Mouse (Mus musculus) intestine, embryonic 14.5 days (tissue): ENCODE results near the gene Ncan. TPM values are rescaled to one million over a fixed set of nuclear protein-coding genes. Genes with fewer than 3 reads are reported as not detected.

Experiments
- ATAC-seq: fragments of 200-750 bp; cut with Nextera tagmentation; replicated peaks from 2 replicates; pipeline ENCODE4 v1.8.0; 2017; ENCODE audit warnings: low read depth, moderate number of reproducible peaks, moderate TSS enrichment, moderate library complexity; ENCODE audit not compliant: low FRiP score, low TSS enrichment
- DNase-seq: peaks from one replicate; pipeline ENCODE4 v3.0.0-alpha.2; 2018; ENCODE audit warnings: low spot score
- H3K27ac ChIP-seq: fragments of 300-500 bp; sonication (generic); 2 replicates; pipeline ENCODE4 v1.5.1; 2014; ENCODE audit warnings: low read depth, mild to moderate bottlenecking, control low read depth
- H3K27me3 ChIP-seq: fragments of 300-500 bp; sonication (generic); replicated peaks from 2 replicates; pipeline ENCODE4 v1.6.1; 2014; ENCODE audit warnings: low read length, control low read depth; ENCODE audit not compliant: control insufficient read depth, insufficient read depth
- H3K36me3 ChIP-seq: fragments of 300-500 bp; sonication (generic); 2 replicates; pipeline ENCODE4 v1.6.1; 2014; ENCODE audit warnings: low read length, control low read depth; ENCODE audit not compliant: control insufficient read depth, insufficient read depth
- H3K4me1 ChIP-seq: fragments of 300-500 bp; sonication (generic); replicated peaks from 2 replicates; pipeline ENCODE4 v1.6.1; 2014; ENCODE audit warnings: low read length, control low read depth, mixed read lengths; ENCODE audit not compliant: control insufficient read depth, insufficient read depth
- H3K4me2 ChIP-seq: fragments of 300-500 bp; sonication (generic); 2 replicates; pipeline ENCODE4 v1.6.1; 2014; ENCODE audit warnings: low read length
- H3K4me3 ChIP-seq: fragments of 300-500 bp; sonication (generic); 2 replicates; pipeline ENCODE4 v1.5.1; 2014; ENCODE audit warnings: low read depth, low read length, control low read depth, mixed read lengths
- H3K9ac ChIP-seq: fragments of 300-500 bp; sonication (generic); 2 replicates; pipeline ENCODE4 v1.6.1; 2014; ENCODE audit warnings: mild to moderate bottlenecking, low read length
- H3K9me3 ChIP-seq: fragments of 300-500 bp; sonication (generic); 2 replicates; pipeline ENCODE4 v1.6.1; 2016; ENCODE audit warnings: low read length, control low read depth; ENCODE audit not compliant: control insufficient read depth
- WGBS: fragments of 180-500 bp; shearing (Covaris S2); extraction: QIAGEN DNeasy Blood & Tissue Kit; methylation state at CpG from one replicate; pipeline ENCODE4 v1.1.7; 2014; 5-methylcytosine and 5-hydroxymethylcytosine counted together
- polyA plus RNA-seq: library from polyadenylated mRNA; unstranded; fragments of >200 nt; fragmentation: Nextera tagmentation; extraction: Ambion mirVana; gene quantifications from 2 replicates; pipeline ENCODE4 v1.2.1, GENCODE M21; 2014

Ncan gene
- polyA plus RNA-seq, 1 experiment from 2014 or later: 1.9 TPM

DNA sequence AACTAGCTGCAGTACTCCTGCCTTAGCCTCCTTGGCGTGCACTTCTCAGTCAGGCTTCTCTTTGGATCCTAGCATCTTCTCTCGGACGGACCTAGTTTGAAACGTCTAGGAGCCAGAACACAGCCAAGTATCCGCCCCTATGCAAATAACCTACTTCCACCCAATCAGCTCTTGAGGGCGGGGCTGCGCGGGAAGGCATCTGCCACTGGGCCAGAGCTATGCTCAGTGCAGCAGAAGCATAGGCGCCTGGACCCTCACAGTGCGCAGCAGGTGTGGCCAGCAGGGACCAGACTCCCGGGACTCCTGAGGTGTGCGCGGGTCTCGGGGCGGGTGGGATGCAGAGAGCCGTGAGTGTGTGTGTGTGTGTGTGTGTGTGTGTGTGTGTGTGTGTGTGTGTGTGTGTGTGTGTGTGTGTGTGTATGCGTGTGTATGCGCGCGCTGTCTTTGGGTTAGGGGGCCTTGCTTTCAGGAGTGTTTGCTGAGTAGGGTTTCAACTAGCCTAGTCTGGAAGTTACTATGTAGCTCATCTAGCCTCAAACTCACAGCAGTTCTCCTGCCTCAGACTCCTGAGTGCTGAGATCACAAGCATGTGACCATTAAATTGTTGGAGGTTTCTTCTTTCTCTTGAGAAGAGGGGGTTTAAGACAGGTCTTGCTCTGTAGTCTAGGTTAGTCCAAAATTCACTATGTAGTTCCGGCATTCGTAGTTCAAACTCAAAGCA lies 32.0 kb upstream of the Ncan start:
- no peak overlapping the region for H3K27ac ChIP-seq
- H3K4me2 ChIP-seq: peak overlapping the region; percentile 11; the same call in 1 of the 2 replicates
- H3K9ac ChIP-seq: no peak overlapping the region
- H3K27me3 ChIP-seq: no peaks in the 10 kb centered on the region
- ATAC-seq (peak; percentile 90), DNase-seq (peak; percentile 85)
- whole genome bisulfite sequencing: 13% methylated on average over 22 of the region's 22 CpGs
- H3K4me3 ChIP-seq: no peak overlapping the region
- no peaks in the 10 kb centered on the region for H3K36me3 ChIP-seq
- no peaks in the 10 kb centered on the region for H3K9me3 ChIP-seq
- H3K4me1 ChIP-seq: no peaks in the 10 kb centered on the region

DNA sequence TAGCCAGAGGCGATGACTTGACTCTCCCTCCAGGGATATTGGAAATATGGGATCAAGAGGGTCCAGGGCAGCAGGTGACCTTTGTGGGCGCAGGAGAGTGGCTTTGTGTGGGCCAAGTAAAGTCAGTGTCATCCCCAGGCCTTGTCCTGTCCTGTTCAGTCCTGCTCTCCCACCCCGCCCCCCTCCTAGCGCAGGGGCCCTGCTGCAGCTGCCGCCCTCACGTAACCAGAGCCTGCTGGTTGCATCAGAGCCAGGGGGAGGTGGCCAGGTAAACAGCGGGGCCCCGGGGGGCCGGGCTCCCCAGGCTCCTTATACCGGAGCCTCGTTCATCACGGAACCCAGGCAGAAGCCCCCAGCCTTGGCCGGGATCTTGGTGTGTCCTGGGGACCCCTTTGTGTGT lies 29.5 kb upstream of the Ncan start:
- no peak overlapping the region for H3K4me3 ChIP-seq
- H3K27me3 ChIP-seq: no peaks in the 10 kb centered on the region
- no peaks in the 10 kb centered on the region for H3K9me3 ChIP-seq
- no peak overlapping the region for H3K9ac ChIP-seq
- DNase-seq (no peak), ATAC-seq (no peak; the same call in 1 of the 2 replicates)
- 15% methylated on average over 13 of the region's 13 CpGs for WGBS
- peaks cover 19% of the 10 kb centered on the region for H3K36me3 ChIP-seq
- no peaks in the 10 kb centered on the region for H3K4me1 ChIP-seq
- no peak overlapping the region for H3K27ac ChIP-seq
- no peak overlapping the region for H3K4me2 ChIP-seq

DNA sequence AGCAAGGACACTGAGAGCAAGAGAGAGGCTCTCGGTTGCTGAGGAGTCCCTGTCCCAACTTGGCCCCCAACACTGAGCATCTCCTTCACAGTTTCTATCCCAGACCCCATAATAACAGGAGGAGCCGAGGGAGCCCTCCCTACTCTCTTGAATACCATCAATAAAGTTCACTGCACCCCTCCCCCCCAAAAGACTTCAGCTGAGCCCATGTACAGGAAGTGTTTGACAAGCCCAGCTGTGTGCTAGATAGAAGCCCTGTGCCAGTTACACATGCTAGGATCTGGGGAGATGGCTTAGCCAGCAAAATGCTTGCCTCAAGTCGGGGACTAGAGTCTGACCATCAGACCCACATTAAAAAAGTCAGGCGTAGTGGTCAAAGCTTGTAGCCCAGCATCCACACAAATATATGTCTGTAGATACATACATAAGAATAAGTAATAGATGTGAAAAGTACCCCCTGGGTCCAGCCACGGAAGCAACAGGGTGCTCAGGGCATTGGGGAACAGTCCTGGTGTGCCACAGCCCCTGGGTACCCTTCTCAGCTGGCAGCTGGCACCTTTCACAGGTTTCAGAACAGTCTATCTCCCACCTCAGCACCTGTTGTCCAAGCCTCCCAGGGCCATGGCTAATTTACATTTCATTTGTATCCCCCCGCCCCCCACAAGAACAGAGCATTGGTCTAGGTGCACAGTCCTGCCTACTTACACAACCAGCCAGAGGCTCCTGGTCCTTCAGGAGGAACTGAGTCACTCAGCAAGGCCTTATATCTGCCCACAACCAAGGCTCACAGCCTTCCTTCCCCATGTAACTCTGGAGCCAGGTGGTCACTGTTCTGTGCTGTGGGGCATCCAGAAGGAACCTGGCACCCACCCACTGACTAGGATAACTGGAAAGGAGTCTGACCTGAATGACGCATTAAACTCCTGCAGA lies 27.3 kb upstream of the Ncan start:
- ATAC-seq (no peak), DNase-seq (no peak)
- 80% methylated on average over 7 of the region's 7 CpGs for WGBS
- Histone ChIP-seq H3K4me3 (no peak overlapping the region), H3K27ac (no peak overlapping the region), H3K4me1 (no peaks in the 10 kb centered on the region), H3K27me3 (no peaks in the 10 kb centered on the region), H3K36me3 (peaks cover 35% of the 10 kb centered on the region), H3K9me3 (no peaks in the 10 kb centered on the region), H3K9ac (no peak overlapping the region), H3K4me2 (no peak overlapping the region)

DNA sequence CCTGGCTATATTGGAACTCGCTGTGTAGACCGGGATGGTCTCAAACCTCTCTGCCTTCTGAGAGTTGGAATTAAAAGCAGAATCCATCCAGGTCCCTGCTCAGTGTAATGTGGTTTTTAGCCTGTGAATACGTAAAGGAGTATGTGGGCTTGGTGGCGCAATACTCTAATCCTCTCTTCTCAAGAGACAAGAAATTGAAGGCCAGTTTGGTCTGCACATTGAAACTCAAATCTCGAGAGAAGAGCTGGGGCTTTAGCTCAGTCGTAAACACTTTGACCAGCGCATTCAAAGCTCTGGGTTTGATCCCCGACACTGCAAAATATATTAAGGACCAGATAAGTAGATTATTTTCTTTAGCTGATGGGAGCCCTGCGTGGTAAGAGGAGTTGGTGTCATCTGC lies 19.3 kb upstream of the Ncan start:
- DNase-seq (no peak), ATAC-seq (no peak)
- H3K4me3 ChIP-seq: peak overlapping the region; percentile 94
- H3K9me3 ChIP-seq: no peaks in the 10 kb centered on the region
- H3K27ac ChIP-seq: peak overlapping the region; percentile 69
- H3K36me3 ChIP-seq: peaks cover 40% of the 10 kb centered on the region
- H3K4me2 ChIP-seq: peak overlapping the region; percentile 78
- H3K4me1 ChIP-seq: peaks cover 16% of the 10 kb centered on the region
- peak overlapping the region; percentile 75 for H3K9ac ChIP-seq
- WGBS: 6% methylated on average over 9 of the region's 9 CpGs
- no peaks in the 10 kb centered on the region for H3K27me3 ChIP-seq

DNA sequence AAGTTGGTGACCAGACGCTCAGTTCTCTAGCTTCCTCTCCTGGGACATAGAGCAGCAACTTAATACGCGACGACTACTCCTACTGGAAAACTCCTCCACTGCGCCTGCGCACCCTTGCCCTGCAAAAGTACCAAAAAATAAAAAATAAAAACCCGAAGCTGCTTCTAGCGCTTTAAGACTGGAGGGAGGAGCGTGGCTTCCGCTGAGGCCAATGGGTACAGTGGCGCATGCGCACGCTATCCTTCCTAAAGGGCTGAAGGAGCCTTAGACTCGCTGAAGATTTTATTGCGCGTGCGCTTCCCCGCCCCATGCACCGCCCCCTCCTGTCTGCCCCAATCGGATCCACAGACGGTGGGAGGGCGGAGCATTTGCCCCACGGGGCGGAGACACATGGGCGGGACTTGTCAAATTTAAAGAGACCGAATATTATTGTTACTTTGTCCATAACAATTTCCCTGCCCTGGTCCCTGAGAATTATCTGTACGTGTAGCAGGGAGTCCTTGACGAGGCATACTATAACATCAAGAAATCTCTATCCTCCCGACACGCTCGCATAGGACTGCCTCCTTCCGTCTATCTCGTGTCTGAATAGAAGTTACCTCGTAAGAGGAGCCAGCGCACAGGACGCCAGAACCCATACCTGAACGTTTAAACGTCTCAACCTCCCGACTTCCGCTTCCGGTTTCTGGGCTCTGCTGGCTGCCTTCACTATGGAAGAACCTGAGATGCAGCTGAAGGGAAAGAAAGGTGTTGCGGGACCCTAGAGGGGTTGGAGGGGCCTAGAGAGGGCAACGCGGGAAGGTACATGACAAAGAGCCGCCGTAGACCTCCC lies 18.6 kb upstream of the Ncan start, which contains the start of the genes Rfxank, Borcs8 and Mef2b:
Gene Rfxank (minus strand): TSS at position 129 of the 832 bp plus-strand sequence.
Gene Borcs8 (plus strand): TSS at position 474 of the 832 bp plus-strand sequence.
Gene Mef2b (plus strand): TSS at position 686 of the 832 bp plus-strand sequence.
- Histone ChIP-seq H3K27ac (peak within 1 kb of the TSS; percentile 69), H3K4me2 (peak within 1 kb of the TSS; percentile 78), H3K9me3 (no peaks in the 10 kb centered on the region), H3K27me3 (no peaks in the 10 kb centered on the region), H3K36me3 (peaks cover 40% of the 10 kb centered on the region), H3K4me3 (peak within 1 kb of the TSS; percentile 94), H3K9ac (peak within 1 kb of the TSS; percentile 75), H3K4me1 (peaks cover 16% of the 10 kb centered on the region)
- DNase-seq (peak; percentile 99), ATAC-seq (peak; percentile 99)
- under 1% methylated on average over 46 of the region's 46 CpGs for WGBS

DNA sequence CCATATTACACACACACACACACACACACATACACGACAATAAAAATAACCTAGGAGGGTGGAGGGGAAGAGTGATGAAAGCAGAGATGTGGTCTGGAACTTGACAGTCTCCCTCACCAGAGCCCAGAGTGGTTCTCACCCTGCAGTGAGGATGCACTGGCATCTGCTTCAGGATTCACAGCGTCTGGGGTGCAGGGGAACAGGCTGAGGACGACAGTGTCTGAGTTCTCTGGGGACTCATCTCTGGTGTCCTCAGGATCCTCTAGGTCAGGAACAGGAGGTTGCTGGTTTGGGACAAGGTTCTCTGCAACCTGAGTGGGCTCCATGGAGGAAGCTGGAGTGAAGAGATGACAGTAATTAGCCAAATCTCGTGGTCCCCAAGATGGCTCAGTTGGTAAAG lies 17.2 kb upstream of the Ncan start:
- no peaks in the 10 kb centered on the region for H3K9me3 ChIP-seq
- 78% methylated on average over 4 of the region's 4 CpGs for WGBS
- no peak for ATAC-seq

DNA sequence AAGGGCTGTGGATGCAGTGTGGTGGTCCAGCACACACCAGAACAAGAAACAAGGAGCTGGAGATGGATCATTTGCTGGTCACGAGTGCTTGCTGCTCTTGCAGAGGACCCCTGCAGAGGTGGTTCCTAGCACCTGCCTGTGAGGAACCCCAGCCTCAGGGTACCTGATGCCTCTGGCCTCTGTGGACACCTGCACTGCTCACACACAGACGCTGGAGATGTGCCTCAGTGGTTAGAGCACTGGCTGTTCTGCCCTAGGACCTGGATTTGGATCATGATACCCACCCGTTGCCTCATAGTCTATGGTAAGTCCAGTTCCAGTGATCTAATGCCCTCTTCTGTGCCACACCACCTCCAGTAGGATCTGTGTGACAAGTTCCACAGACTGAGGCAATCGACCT lies 15.9 kb upstream of the Ncan start:
- Histone ChIP-seq H3K27ac (no peak overlapping the region), H3K4me3 (no peak overlapping the region), H3K27me3 (no peaks in the 10 kb centered on the region), H3K9me3 (no peaks in the 10 kb centered on the region), H3K4me1 (peaks cover 21% of the 10 kb centered on the region), H3K9ac (no peak overlapping the region), H3K36me3 (peaks cover 44% of the 10 kb centered on the region), H3K4me2 (no peak overlapping the region)
- 80% methylated on average over 4 of the region's 4 CpGs for WGBS
- DNase-seq: no peak
- no peak for ATAC-seq

More for the DNA sequence above, 17.2 kb upstream of the Ncan start:
- no peak for DNase-seq
- H3K36me3 ChIP-seq: peaks cover 46% of the 10 kb centered on the region
- peaks cover 16% of the 10 kb centered on the region for H3K4me1 ChIP-seq
- no peak overlapping the region for H3K27ac ChIP-seq
- H3K9ac ChIP-seq: peak overlapping the region; percentile 39; the same call in 1 of the 2 replicates
- no peaks in the 10 kb centered on the region for H3K27me3 ChIP-seq
- H3K4me3 ChIP-seq: peak overlapping the region; percentile 94; the same call in 1 of the 2 replicates
- H3K4me2 ChIP-seq: peak overlapping the region; percentile 78

DNA sequence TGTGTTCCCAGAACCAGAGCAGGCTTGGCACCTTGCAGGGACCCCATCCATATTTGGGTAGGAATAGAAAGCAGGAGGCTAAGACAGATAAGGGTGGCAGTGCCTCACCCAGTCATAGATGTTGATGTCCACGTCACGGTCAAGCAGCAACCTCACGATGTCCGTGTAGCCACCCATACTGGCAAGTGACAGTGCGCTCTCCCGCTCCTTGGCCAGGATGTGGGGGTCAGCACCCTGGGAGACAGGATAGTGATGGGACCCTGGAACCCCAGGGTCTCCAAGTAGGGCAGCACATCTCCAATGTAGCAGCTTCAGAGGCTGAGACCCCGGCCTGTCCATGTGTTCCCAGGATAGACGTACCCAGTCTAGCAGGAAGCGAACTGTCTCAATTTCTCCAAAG lies 14.3 kb upstream of the Ncan start:
- Histone ChIP-seq H3K9ac (no peak overlapping the region), H3K27ac (no peak overlapping the region), H3K4me2 (no peak overlapping the region), H3K9me3 (no peaks in the 10 kb centered on the region), H3K36me3 (peaks cover 44% of the 10 kb centered on the region), H3K4me3 (no peak overlapping the region), H3K4me1 (peaks cover 13% of the 10 kb centered on the region), H3K27me3 (no peaks in the 10 kb centered on the region)
- ATAC-seq (no peak), DNase-seq (no peak)
- 87% methylated on average over 9 of the region's 9 CpGs for WGBS
